ENCODE assay signal across 9 mouse cellular contexts in genomic region chr2:110177879-110178278, GRCm38 (mm10).
A peak's percentile ranks its signal among the peaks of the same experiment; 100 is the strongest.
DNase-seq lines count a peak whose midpoint lies in the region; ATAC-seq and TF ChIP-seq lines count a peak whose summit lies in the region.
"Had no signal": no experiment of that assay in that cellular context is flagged by ENCODE, and none has a peak within 500 bp of the region (broad histone marks: within the 10 kb centered on the region; RNA-seq: fewer than 3 reads in every experiment).

No protein-coding gene starts in this region.

- H3K36me3 ChIP-seq in heart, adult 2 months (ENCODE audit: control insufficient read depth, insufficient read depth, low read length), result peaks cover 6% of the 10 kb centered on the region
- H3K36me3 ChIP-seq in heart, embryonic 11.5 days (ENCODE audit: control insufficient read depth, insufficient read depth, low read length), result no peaks in the 10 kb centered on the region
- H3K36me3 ChIP-seq in heart, embryonic 16.5 days (ENCODE audit: control insufficient read depth, insufficient read depth), result no peaks in the 10 kb centered on the region
- no peaks in the 10 kb centered on the region for H3K36me3 ChIP-seq in limb, embryonic 10.5 days

- ATAC-seq in heart, embryonic 11.5 days (replicated peaks; ENCODE audit: insufficient number of reproducible peaks, low FRiP score, low TSS enrichment), result no peak
- peak; percentile 79 for ATAC-seq in heart, embryonic 16.5 days (replicated peaks; ENCODE audit: extremely low read depth, insufficient read depth, low FRiP score)
- no peak for ATAC-seq in megakaryocyte-erythroid progenitor cell, adult 5-6 weeks (replicated peaks; ENCODE audit: low FRiP score, low TSS enrichment, poor library complexity, severe bottlenecking)

- no peak for TF ChIP-seq EP300 in heart, adult 2 months (IDR thresholded peaks at IDR 0.05; ENCODE audit: insufficient read depth, low read depth, low read length)

- H3K9ac ChIP-seq in heart, adult 2 months (ENCODE audit: low read depth, low read length), result no peak overlapping the region
- H3K9ac ChIP-seq in heart, embryonic 11.5 days (ENCODE audit: low read depth, low read length), result no peak overlapping the region
- H3K9ac ChIP-seq in heart, embryonic 16.5 days (ENCODE audit: low read length), result no peak overlapping the region

- DNase-seq in heart, adult 2 months, result peak; percentile 58 to 72
- DNase-seq in brain, embryonic 14.5 days (ENCODE audit: low read depth), result peak; percentile 83
- no peak for DNase-seq in limb, embryonic 10.5 days (ENCODE audit: low spot score)
- no peak for DNase-seq in frontal cortex, postnatal 10 days (ENCODE audit: low spot score in 2 of 2)
- no peak for DNase-seq in right cerebral cortex, postnatal 36 days (ENCODE audit: low spot score in 2 of 2)

- H3K4me1 ChIP-seq in heart, adult 2 months (ENCODE audit: control insufficient read depth, insufficient read depth, low read length), result peaks cover 13% of the 10 kb centered on the region
- peaks cover 25% of the 10 kb centered on the region for H3K4me1 ChIP-seq in heart, embryonic 11.5 days (ENCODE audit: control insufficient read depth, insufficient read depth, low read length)
- peaks cover 49% of the 10 kb centered on the region for H3K4me1 ChIP-seq in heart, embryonic 16.5 days (ENCODE audit: control insufficient read depth, insufficient read depth, low read length)
- H3K4me1 ChIP-seq in limb, embryonic 10.5 days, result peaks cover 37% of the 10 kb centered on the region

- H3K4me2 ChIP-seq in heart, embryonic 11.5 days, result no peak overlapping the region
- H3K4me2 ChIP-seq in heart, embryonic 16.5 days (ENCODE audit: low read depth, low read length), result no peak overlapping the region

- H3K9me3 ChIP-seq in heart, embryonic 11.5 days (replicated peaks; ENCODE audit: control insufficient read depth, low read length), result no peaks in the 10 kb centered on the region
- H3K9me3 ChIP-seq in heart, embryonic 16.5 days (replicated peaks; ENCODE audit: control insufficient read depth, low read length), result no peaks in the 10 kb centered on the region
- H3K9me3 ChIP-seq in limb, embryonic 10.5 days (replicated peaks), result no peaks in the 10 kb centered on the region

- no peaks in the 10 kb centered on the region for H3K79me2 ChIP-seq in heart, adult 2 months (replicated peaks; ENCODE audit: control insufficient read depth, insufficient read depth, low read length)

- no peak for TF ChIP-seq POLR2A in heart, adult 2 months (IDR thresholded peaks at IDR 0.05; ENCODE audit: insufficient read depth, low read depth, low read length)
- TF ChIP-seq POLR2A in brain, embryonic 14.5 days (IDR thresholded peaks at IDR 0.05; ENCODE audit: borderline replicate concordance, extremely low read depth, insufficient read depth, insufficient read length, poor library complexity, severe bottlenecking), result no peak

- no peak for TF ChIP-seq CTCF in heart, adult 2 months (IDR thresholded peaks at IDR 0.05)
- no peak for TF ChIP-seq CTCF in brain, embryonic 14.5 days (IDR thresholded peaks at IDR 0.05; ENCODE audit: borderline replicate concordance, extremely low read depth, insufficient read depth, insufficient read length)

- H3K27me3 ChIP-seq in heart, adult 2 months (ENCODE audit: control insufficient read depth, insufficient read depth, low read length), result no peaks in the 10 kb centered on the region
- H3K27me3 ChIP-seq in heart, embryonic 11.5 days (ENCODE audit: control insufficient read depth, insufficient read depth, low read length), result no peaks in the 10 kb centered on the region
- H3K27me3 ChIP-seq in heart, embryonic 16.5 days (ENCODE audit: control insufficient read depth, insufficient read depth, low read length), result no peaks in the 10 kb centered on the region
- peaks cover 8% of the 10 kb centered on the region; the same call in 1 of the 2 replicates for H3K27me3 ChIP-seq in limb, embryonic 10.5 days (ENCODE audit: low read depth, poor library complexity, severe bottlenecking)
- H3K27me3 ChIP-seq: CH12.LX had no signal

- no peak overlapping the region for H3K4me3 ChIP-seq in heart, adult 2 months
- no peak overlapping the region for H3K4me3 ChIP-seq in heart, embryonic 11.5 days (ENCODE audit: low read depth, low read length)
- no peak overlapping the region for H3K4me3 ChIP-seq in heart, embryonic 16.5 days (ENCODE audit: low read length)
- no peak overlapping the region for H3K4me3 ChIP-seq in limb, embryonic 10.5 days

- peak overlapping the region; percentile 55 for H3K27ac ChIP-seq in heart, adult 2 months
- no peak overlapping the region; the same call in 1 of the 2 replicates for H3K27ac ChIP-seq in heart, embryonic 11.5 days (ENCODE audit: low read depth, low read length)
- peak overlapping the region; percentile 88 for H3K27ac ChIP-seq in heart, embryonic 16.5 days (ENCODE audit: low read length)
- peak overlapping the region; percentile 63; the same call in 1 of the 2 replicates for H3K27ac ChIP-seq in limb, embryonic 10.5 days

- 37% methylated on average over 7 of the region's 7 CpGs for WGBS in heart, adult 2 months
- 46% methylated on average over 7 of the region's 7 CpGs for WGBS in heart, embryonic 11.5 days (ENCODE audit: insufficient replicate concordance)
- 20% methylated on average over 7 of the region's 7 CpGs for WGBS in heart, embryonic 16.5 days
- 88% methylated on average over 7 of the region's 7 CpGs for WGBS in limb, embryonic 10.5 days

- intact Hi-C loops in heart, adult 2 months (cut with DNase I), result no loop called here

Comparison
In these comparisons a context has a peak if more than half of its experiments do, and no peak if none do; other contexts are left out.
1. DNase-seq: peak in heart, adult 2 months (2 of 2) and brain, embryonic 14.5 days (single experiment); none in limb, embryonic 10.5 days (single experiment), frontal cortex, postnatal 10 days (0 of 2) and right cerebral cortex, postnatal 36 days (0 of 2).